Mouse (Mus musculus) lung, postnatal 0 days (tissue): ENCODE results near the gene Ephb6. TPM values are rescaled to one million over a fixed set of nuclear protein-coding genes. Genes with fewer than 3 reads are reported as not detected.
A peak's percentile ranks its signal among the peaks of the same experiment; 100 is the strongest.

Source experiments
- ATAC-seq: fragments of 200-750 bp; cut with Nextera tagmentation; 2 replicates; pipeline ENCODE4 v1.8.0; 2017; ENCODE audit warnings: moderate library complexity
- DNase-seq: peaks from one replicate; pipeline ENCODE4 v3.0.0-alpha.2; 2016; ENCODE audit warnings: low spot score
- H3K27ac ChIP-seq: fragments of 300-500 bp; sonication (generic); 2 replicates; pipeline ENCODE4 v1.5.1; 2014; ENCODE audit warnings: antibody characterized with exemption, mild to moderate bottlenecking, low read length, mixed read lengths
- H3K27me3 ChIP-seq: fragments of 300-500 bp; sonication (generic); replicated peaks from 2 replicates; pipeline ENCODE4 v1.6.1; 2014; ENCODE audit warnings: low read length, mixed read lengths; ENCODE audit not compliant: insufficient read depth
- H3K36me3 ChIP-seq: fragments of 300-500 bp; sonication (generic); 2 replicates; pipeline ENCODE4 v1.6.1; 2014; ENCODE audit warnings: low read length, mixed read lengths; ENCODE audit not compliant: insufficient read depth
- H3K4me1 ChIP-seq: fragments of 300-500 bp; sonication (generic); 2 replicates; pipeline ENCODE4 v1.6.1; 2014; ENCODE audit warnings: antibody characterized with exemption, low read depth, low read length, mixed read lengths; ENCODE audit not compliant: insufficient read depth
- H3K4me2 ChIP-seq: fragments of 300-500 bp; sonication (generic); replicated peaks from 2 replicates; pipeline ENCODE4 v1.6.1; 2014; ENCODE audit warnings: low read depth, mild to moderate bottlenecking, low read length, moderate library complexity, mixed read lengths
- H3K4me3 ChIP-seq: fragments of 300-500 bp; sonication (generic); 2 replicates; pipeline ENCODE4 v1.5.1; 2014; ENCODE audit warnings: low read depth, low read length
- H3K9ac ChIP-seq: fragments of 300-500 bp; sonication (generic); replicated peaks from 2 replicates; pipeline ENCODE4 v1.6.1; 2014; ENCODE audit warnings: low read depth, mild to moderate bottlenecking
- H3K9me3 ChIP-seq: fragments of 300-500 bp; sonication (generic); 2 replicates; pipeline ENCODE4 v1.6.1; 2016; ENCODE audit warnings: low read length, mixed read lengths
- CTCF ChIP-seq: IDR thresholded peaks from 2 replicates; pipeline ENCODE4 v1.5.1; 2016; ENCODE audit warnings: antibody characterized with exemption, mild to moderate bottlenecking
- EP300 ChIP-seq: IDR thresholded peaks from 2 replicates; pipeline ENCODE4 v1.6.1; 2016; ENCODE audit warnings: antibody characterized with exemption, mild to moderate bottlenecking, control low read depth
- WGBS: fragments of 180-500 bp; shearing (Covaris S2); extraction: QIAGEN DNeasy Blood & Tissue Kit; methylation state at CpG from one replicate; pipeline ENCODE4 v1.1.7; 2014; 5-methylcytosine and 5-hydroxymethylcytosine counted together
- polyA plus RNA-seq: library from polyadenylated mRNA; unstranded; fragments of >200 nt; fragmentation: Nextera tagmentation; extraction: Ambion mirVana; gene quantifications from 2 replicates; pipeline ENCODE4 v1.2.1, GENCODE M21; 2015

Ephb6 gene
- polyA plus RNA-seq, 1 experiment from 2014 or later, result 5.5 TPM

DNA sequence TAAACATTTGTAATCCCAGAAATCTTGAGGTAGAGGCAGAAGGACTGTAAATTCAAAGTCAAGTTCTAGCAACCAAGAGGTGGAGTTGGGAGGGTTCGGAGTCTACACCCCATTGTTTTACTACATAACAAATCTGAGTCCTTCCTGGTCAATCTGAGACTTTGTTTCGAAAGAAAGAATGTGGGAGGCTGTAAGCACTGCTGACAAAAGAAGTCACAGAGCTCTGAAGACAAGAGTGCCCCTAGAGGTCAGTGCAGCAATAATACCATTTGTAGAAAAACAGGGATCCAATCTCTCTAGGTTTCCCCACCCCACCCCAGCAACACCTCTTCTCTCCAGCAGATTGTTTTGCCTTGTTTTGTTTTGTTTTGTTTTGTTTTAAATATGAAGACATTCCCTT lies 57.0 kb downstream of the Ephb6 start:
- TF ChIP-seq CTCF (peak; percentile 63), EP300 (no peak)
- 29% methylated on average over 2 of the region's 2 CpGs for WGBS
- H3K36me3 ChIP-seq, result no peaks in the 10 kb centered on the region
- peak; percentile 72 for DNase-seq
- no peak overlapping the region for H3K27ac ChIP-seq
- no peak overlapping the region for H3K4me3 ChIP-seq
- ATAC-seq, result peak; percentile 44; the same call in 1 of the 2 replicates
- H3K9me3 ChIP-seq, result no peaks in the 10 kb centered on the region
- H3K9ac ChIP-seq, result no peak overlapping the region
- no peaks in the 10 kb centered on the region for H3K27me3 ChIP-seq
- H3K4me1 ChIP-seq, result no peaks in the 10 kb centered on the region
- H3K4me2 ChIP-seq, result no peak overlapping the region

Other genes starting within 250 kb of the Ephb6 start
- not detected in 2 replicates for gene Prss3, start 227.8 kb upstream of the Ephb6 start, polyA plus RNA-seq
- gene Gm5771, start 213.1 kb upstream of the Ephb6 start, polyA plus RNA-seq, result not detected in 2 replicates
- gene Gm10334, start 159.3 kb upstream of the Ephb6 start, polyA plus RNA-seq, result not detected in 2 replicates
- gene Prss1, start 146.6 kb upstream of the Ephb6 start, polyA plus RNA-seq, result not detected in 2 replicates
- gene Prss2, start 83.7 kb upstream of the Ephb6 start, polyA plus RNA-seq, result not detected in 2 replicates
- gene Trpv6, start 30.9 kb downstream of the Ephb6 start, polyA plus RNA-seq, result 12.4 and 17.8 TPM in 2 replicates
- not detected in 2 replicates for gene Trpv5, start 75.3 kb downstream of the Ephb6 start, polyA plus RNA-seq
- gene Llcfc1, start 78.9 kb downstream of the Ephb6 start, polyA plus RNA-seq, result not detected in 2 replicates
- gene Kel, start 98.9 kb downstream of the Ephb6 start, polyA plus RNA-seq, result 1.1 and 1.6 TPM in 2 replicates
- gene Olfr459, start 169.7 kb downstream of the Ephb6 start, polyA plus RNA-seq, result not detected in 2 replicates
- not detected in 2 replicates for gene Pip, start 242.1 kb downstream of the Ephb6 start, polyA plus RNA-seq
- not detected in 2 replicates for gene Sval2, start 247.5 kb downstream of the Ephb6 start, polyA plus RNA-seq